ENCODE assay signal across 15 mouse cellular contexts in genomic region chr6:122344386-122345116, GRCm38 (mm10). TPM values are rescaled to one million over a fixed set of nuclear protein-coding genes. Genes with fewer than 3 reads are reported as not detected.
DNase-seq lines count a peak whose midpoint lies in the region; ATAC-seq lines count a peak whose summit lies in the region.
"Had no signal": no experiment of that assay in that cellular context is flagged by ENCODE, and none has a peak within 500 bp of the region (broad histone marks: within the 10 kb centered on the region; RNA-seq: fewer than 3 reads in every experiment).

No protein-coding gene starts in this region.

- H3K4me2 ChIP-seq in embryonic facial prominence, embryonic 14.5 days (ENCODE audit: low read depth, low read length): no peak overlapping the region
- H3K4me2 ChIP-seq in kidney, embryonic 16.5 days (replicated peaks; ENCODE audit: low read depth, low read length): no peak overlapping the region

- 47% methylated on average over 9 of the region's 9 CpGs for WGBS in embryonic facial prominence, embryonic 14.5 days
- WGBS in embryonic facial prominence, embryonic 10.5 days: 55% methylated on average over 9 of the region's 9 CpGs
- 34% methylated on average over 9 of the region's 9 CpGs for WGBS in kidney, embryonic 16.5 days

- DNase-seq in embryonic facial prominence, embryonic 14.5 days (ENCODE audit: low spot score): no peak
- no peak for DNase-seq in embryonic facial prominence, embryonic 10.5 days (ENCODE audit: low spot score)
- no peak for DNase-seq in kidney, postnatal 36 days
- DNase-seq in 3134 (ENCODE audit: extremely low read depth, insufficient read length, low spot score): peak; percentile 18
- DNase-seq in ZHBTc4 (ENCODE audit: low read depth, low spot score): peak; percentile 39
- DNase-seq in adrenal gland, postnatal 25 days: no peak
- DNase-seq: adrenal gland, postnatal 14 days; gastrocnemius, postnatal 36 days; heart, postnatal 4 days; spleen, adult 18-20 months had no signal

- no peaks in the 10 kb centered on the region for H3K27me3 ChIP-seq in embryonic facial prominence, embryonic 14.5 days (replicated peaks; ENCODE audit: control insufficient read depth, insufficient read depth, low read length)
- H3K27me3 ChIP-seq in embryonic facial prominence, embryonic 10.5 days (replicated peaks; ENCODE audit: low read depth, poor library complexity, severe bottlenecking): no peaks in the 10 kb centered on the region
- H3K27me3 ChIP-seq in kidney, embryonic 16.5 days (ENCODE audit: insufficient read depth, low read length): no peaks in the 10 kb centered on the region
- H3K27me3 ChIP-seq: liver, embryonic 15.5 days had no signal

- no peaks in the 10 kb centered on the region for H3K9me3 ChIP-seq in embryonic facial prominence, embryonic 14.5 days (ENCODE audit: control insufficient read depth, low read length)
- H3K9me3 ChIP-seq in embryonic facial prominence, embryonic 10.5 days: no peaks in the 10 kb centered on the region
- H3K9me3 ChIP-seq in kidney, embryonic 16.5 days (ENCODE audit: low read length): no peaks in the 10 kb centered on the region
- H3K9me3 ChIP-seq: liver, embryonic 15.5 days had no signal

- H3K36me3 ChIP-seq in embryonic facial prominence, embryonic 14.5 days (ENCODE audit: control insufficient read depth, insufficient read depth, low read length): no peaks in the 10 kb centered on the region
- H3K36me3 ChIP-seq in embryonic facial prominence, embryonic 10.5 days (replicated peaks): no peaks in the 10 kb centered on the region
- no peaks in the 10 kb centered on the region for H3K36me3 ChIP-seq in kidney, embryonic 16.5 days (ENCODE audit: insufficient read depth, low read length)
- H3K36me3 ChIP-seq: liver, embryonic 15.5 days had no signal

- H3K9ac ChIP-seq in embryonic facial prominence, embryonic 14.5 days (ENCODE audit: low read depth, low read length): 0 out of 2 replicates have a peak overlapping the region, but pooled peaks have one; percentile 6
- H3K9ac ChIP-seq in kidney, embryonic 16.5 days (replicated peaks; ENCODE audit: low read length): no peak overlapping the region
- H3K9ac ChIP-seq: liver, embryonic 15.5 days had no signal

- no peak overlapping the region for H3K27ac ChIP-seq in embryonic facial prominence, embryonic 14.5 days (replicated peaks; ENCODE audit: low read depth, low read length)
- no peak overlapping the region for H3K27ac ChIP-seq in embryonic facial prominence, embryonic 10.5 days (replicated peaks)
- peak overlapping the region; percentile 32; the same call in 1 of the 2 replicates for H3K27ac ChIP-seq in kidney, embryonic 16.5 days (ENCODE audit: low read length)
- H3K27ac ChIP-seq: liver, embryonic 15.5 days had no signal

- H3K4me3 ChIP-seq in embryonic facial prominence, embryonic 14.5 days (ENCODE audit: low read depth, low read length): no peak overlapping the region
- no peak overlapping the region for H3K4me3 ChIP-seq in embryonic facial prominence, embryonic 10.5 days
- H3K4me3 ChIP-seq in kidney, embryonic 16.5 days (ENCODE audit: low read length): no peak overlapping the region
- H3K4me3 ChIP-seq: erythroblast, embryonic 14.5 days; liver, embryonic 15.5 days had no signal

- ATAC-seq in embryonic facial prominence, embryonic 14.5 days (ENCODE audit: low read depth): no peak
- peak; percentile 71 for ATAC-seq in kidney, embryonic 16.5 days (ENCODE audit: low FRiP score, low TSS enrichment)
- no peak for ATAC-seq in megakaryocyte progenitor cell, adult 5-6 weeks (replicated peaks; ENCODE audit: poor library complexity)
- ATAC-seq: intestine, postnatal 0 days had no signal

- no peaks in the 10 kb centered on the region for H3K4me1 ChIP-seq in embryonic facial prominence, embryonic 14.5 days (ENCODE audit: control insufficient read depth, insufficient read depth, low read length)
- H3K4me1 ChIP-seq in embryonic facial prominence, embryonic 10.5 days: peaks cover 28% of the 10 kb centered on the region
- H3K4me1 ChIP-seq in kidney, embryonic 16.5 days (ENCODE audit: insufficient read depth, low read length): peaks cover 29% of the 10 kb centered on the region

RNA-seq across cellular contexts. Expression of gene Phc1, which starts 4.2 kb away (rescaled TPM):
- polyA plus RNA-seq in embryonic facial prominence, embryonic 14.5 days (2014; fragmentation: Nextera tagmentation; extraction: Ambion mirVana): 20.8 and 21.0 TPM in 2 replicates
- polyA plus RNA-seq in embryonic facial prominence, embryonic 10.5 days (2016; fragmentation: Nextera tagmentation; extraction: Ambion mirVana): 28.9 and 29.5 TPM in 2 replicates
- polyA plus RNA-seq in kidney, embryonic 16.5 days (2015; fragmentation: Nextera tagmentation; extraction: Ambion mirVana): 17.9 and 21.8 TPM in 2 replicates
- 17.9 and 29.8 TPM in 2 replicates for total RNA-seq in adrenal gland, postnatal 25 days (2021)
- total RNA-seq in megakaryocyte progenitor cell, adult 5-6 weeks (2015): 7.6 and 9.4 TPM in 2 replicates
- 4.1 and 9.6 TPM in 2 replicates for total RNA-seq in megakaryocyte progenitor cell, adult 5-6 weeks (2017)

RNA-seq across cellular contexts. Expression of gene M6pr, which starts 36.0 kb away (rescaled TPM):
- polyA plus RNA-seq in embryonic facial prominence, embryonic 14.5 days (2014; fragmentation: Nextera tagmentation; extraction: Ambion mirVana): 86.8 and 87.9 TPM in 2 replicates
- polyA plus RNA-seq in embryonic facial prominence, embryonic 10.5 days (2016; fragmentation: Nextera tagmentation; extraction: Ambion mirVana): 80.4 and 85.2 TPM in 2 replicates
- polyA plus RNA-seq in kidney, embryonic 16.5 days (2015; fragmentation: Nextera tagmentation; extraction: Ambion mirVana): 129 and 138 TPM in 2 replicates
- total RNA-seq in adrenal gland, postnatal 25 days (2021): 159 and 168 TPM in 2 replicates
- total RNA-seq in megakaryocyte progenitor cell, adult 5-6 weeks (2015): 195 and 214 TPM in 2 replicates
- 441 and 452 TPM in 2 replicates for total RNA-seq in megakaryocyte progenitor cell, adult 5-6 weeks (2017)

Comparison
In these comparisons a context has a peak if more than half of its experiments do, and no peak if none do; other contexts are left out.
1. DNase-seq: peak in 3134 (single experiment) and ZHBTc4 (single experiment); none in embryonic facial prominence, embryonic 14.5 days (single experiment), embryonic facial prominence, embryonic 10.5 days (single experiment), kidney, postnatal 36 days (0 of 2) and adrenal gland, postnatal 25 days (single experiment).